Mouse (Mus musculus) gastrocnemius, adult 2 months (tissue): ENCODE measurements around the gene Pcnx2. TPM values are rescaled to one million over a fixed set of nuclear protein-coding genes. Genes with fewer than 3 reads are reported as not detected.

Source experiments
- DNase-seq: peaks from one replicate; pipeline ENCODE4 v3.0.0; 2022
- H3K27ac ChIP-seq: fragments of 200-600 bp; 2 replicates; pipeline ENCODE4 v1.8.1; 2022; ENCODE audit warnings: mild to moderate bottlenecking
- H3K4me3 ChIP-seq: fragments of 200-600 bp; 2 replicates; pipeline ENCODE4 v1.8.1; 2022; ENCODE audit warnings: mild to moderate bottlenecking, moderate library complexity
- CTCF ChIP-seq: fragments of 200-600 bp; IDR thresholded peaks from 2 replicates; pipeline ENCODE4 v1.8.1; 2022; ENCODE audit warnings: antibody characterized with exemption, mild to moderate bottlenecking, moderate library complexity
- intact Hi-C: fragments of 180-260 bp; cut with DNase I; formaldehyde crosslinking; loops from one replicate; pipeline ENCODE4 v1.15.1; 2025
- total RNA-seq, 2 experiments: library from RNA; stranded (reverse); gene quantifications; 2 replicates each; pipeline ENCODE4 v1.2.3; 2021

The Pcnx2 gene
- total RNA-seq, 2 experiments from 2014 or later = 0.20 to 0.39 TPM

GRCm38 (mm10) chr8:125729746-125730145, 168.4 kb downstream of the Pcnx2 start, which contains the start of gene Ntpcr:
Gene Ntpcr, plus strand, starts transcription at chr8:125729963.
- DNase-seq = no peak
- no peak for TF ChIP-seq CTCF
- H3K27ac ChIP-seq = no peak within 1 kb of the TSS
- H3K4me3 ChIP-seq = peak within 1 kb of the TSS; percentile 38
- intact Hi-C loops = no loop called here

GRCm38 (mm10) chr8:125727797-125728196, 170.3 kb downstream of the Pcnx2 start:
- no peak for DNase-seq
- TF ChIP-seq CTCF = no peak
- intact Hi-C loops = no loop called here
- no peak overlapping the region for H3K27ac ChIP-seq
- no peak overlapping the region for H3K4me3 ChIP-seq

- intact Hi-C loops = no loop called here
- no peak overlapping the region for H3K27ac ChIP-seq
- peak; percentile 5 for DNase-seq
- no peak overlapping the region for H3K4me3 ChIP-seq
- no peak for TF ChIP-seq CTCF
These were observed 171.1 kb downstream of the Pcnx2 start for GRCm38 (mm10) chr8:125726986-125727385.

- peak; percentile 1 for DNase-seq
- intact Hi-C loops = no loop called here
- TF ChIP-seq CTCF = no peak
- H3K27ac ChIP-seq = no peak overlapping the region
- no peak overlapping the region for H3K4me3 ChIP-seq
These were observed 172.0 kb downstream of the Pcnx2 start for GRCm38 (mm10) chr8:125726143-125726542.

- Histone ChIP-seq H3K4me3 (no peak overlapping the region), H3K27ac (no peak overlapping the region)
- intact Hi-C loops = no loop called here
- no peak for TF ChIP-seq CTCF
- DNase-seq = peak; percentile 16
These were observed 172.9 kb downstream of the Pcnx2 start for GRCm38 (mm10) chr8:125725037-125725820.

- intact Hi-C loops = no loop called here
- TF ChIP-seq CTCF = no peak
- DNase-seq = peak; percentile 3
- no peak overlapping the region for H3K27ac ChIP-seq
- no peak overlapping the region for H3K4me3 ChIP-seq
These were observed 174.7 kb downstream of the Pcnx2 start for GRCm38 (mm10) chr8:125723437-125723836.

- intact Hi-C loops = no loop called here
- peak; percentile 73 for DNase-seq
These were observed 175.4 kb downstream of the Pcnx2 start for GRCm38 (mm10) chr8:125722675-125723074.

GRCm38 (mm10) chr8:125718914-125719313, 179.2 kb downstream of the Pcnx2 start:
- DNase-seq = no peak
- intact Hi-C loops = loop anchor here (5.0 kb wide), 1 partner anchor 47 kb away; no protein-coding TSS in a partner anchor
- no peak overlapping the region for H3K27ac ChIP-seq
- peak; percentile 51 for TF ChIP-seq CTCF
- no peak overlapping the region for H3K4me3 ChIP-seq

More at GRCm38 (mm10) chr8:125722675-125723074, 175.4 kb downstream of the Pcnx2 start:
- H3K4me3 ChIP-seq = no peak overlapping the region
- peak overlapping the region; percentile 54 for H3K27ac ChIP-seq
- TF ChIP-seq CTCF = no peak

- intact Hi-C loops = loop anchor here (1.0 to 5.0 kb wide), 2 partner anchors 44 to 142 kb away; no protein-coding TSS in a partner anchor
- DNase-seq = no peak
- H3K27ac ChIP-seq = no peak overlapping the region
- H3K4me3 ChIP-seq = no peak overlapping the region
- TF ChIP-seq CTCF = no peak
These were observed 181.5 kb downstream of the Pcnx2 start for GRCm38 (mm10) chr8:125716613-125717012.

- intact Hi-C loops = loop anchor here (5.0 kb wide), 1 partner anchor 44 kb away; no protein-coding TSS in a partner anchor
- Histone ChIP-seq H3K4me3 (no peak overlapping the region), H3K27ac (no peak overlapping the region)
- DNase-seq = no peak
- TF ChIP-seq CTCF = no peak
These were observed 181.9 kb downstream of the Pcnx2 start for GRCm38 (mm10) chr8:125716211-125716610.

- intact Hi-C loops = no loop called here
- DNase-seq = no peak
- no peak overlapping the region for H3K27ac ChIP-seq
- TF ChIP-seq CTCF = no peak
- no peak overlapping the region for H3K4me3 ChIP-seq
These were observed 186.6 kb downstream of the Pcnx2 start for GRCm38 (mm10) chr8:125711514-125711913.

- no peak overlapping the region for H3K4me3 ChIP-seq
- no peak for TF ChIP-seq CTCF
- DNase-seq = no peak
- H3K27ac ChIP-seq = no peak overlapping the region
- intact Hi-C loops = no loop called here
These were observed 188.9 kb downstream of the Pcnx2 start for GRCm38 (mm10) chr8:125709171-125709570.

- no peak for DNase-seq
- TF ChIP-seq CTCF = no peak
- H3K4me3 ChIP-seq = no peak overlapping the region
- intact Hi-C loops = no loop called here
- no peak overlapping the region for H3K27ac ChIP-seq
These were observed 192.3 kb downstream of the Pcnx2 start for GRCm38 (mm10) chr8:125705816-125706215.

GRCm38 (mm10) chr8:125704434-125704833, 193.7 kb downstream of the Pcnx2 start:
- DNase-seq = no peak
- intact Hi-C loops = no loop called here
- H3K4me3 ChIP-seq = no peak overlapping the region
- no peak overlapping the region for H3K27ac ChIP-seq
- TF ChIP-seq CTCF = no peak
